Mouse (Mus musculus): ENCODE results near the gene Serpina3n.
"Not testable (repeated sequence)": the region's sequence is repeated elsewhere in the genome, so short reads cannot be mapped to it uniquely, and the experiment has no call there.

Gene Serpina3n

GRCm38 (mm10) chr12:104406454-104406885 lies at the start of gene Serpina3n:
Gene Serpina3n, plus strand, starts transcription at chr12:104406729.
- DNase-seq (ENCODE audit: low spot score in 2 of 2): no peak

- DNase-seq (ENCODE audit: low spot score in 2 of 2): no peak
These were observed 36.5 kb upstream of the Serpina3n start for GRCm38 (mm10) chr12:104369986-104370385.

- not testable (repeated sequence) for DNase-seq (ENCODE audit: low spot score in 2 of 2)
These were observed 29.4 kb upstream of the Serpina3n start for GRCm38 (mm10) chr12:104377179-104377578.

DNA sequence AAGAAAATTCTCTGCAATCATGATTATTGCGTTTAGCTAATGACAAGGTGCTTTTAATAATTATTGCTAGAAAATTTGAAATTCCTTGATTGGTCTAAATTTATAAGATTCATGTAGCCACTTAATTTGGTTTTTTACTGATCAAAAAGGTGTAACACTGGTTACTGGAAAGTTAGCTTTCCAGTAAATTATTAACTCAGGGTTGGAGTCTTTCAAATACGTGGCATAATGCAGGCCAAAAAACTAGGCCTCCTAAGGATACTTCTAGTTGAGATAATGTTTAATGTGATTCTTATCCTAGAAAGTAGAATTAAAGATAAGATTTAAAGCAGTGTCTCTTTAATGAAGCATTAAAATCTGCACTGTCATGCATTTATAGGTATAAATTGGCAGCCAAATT lies 28.2 kb upstream of the Serpina3n start:
- not testable (repeated sequence) for DNase-seq (ENCODE audit: low spot score in 2 of 2)

GRCm38 (mm10) chr12:104378815-104379214 lies 27.7 kb upstream of the Serpina3n start:
- DNase-seq (ENCODE audit: low spot score in 2 of 2): not testable (repeated sequence)

GRCm38 (mm10) chr12:104379856-104380255 lies 26.7 kb upstream of the Serpina3n start:
- DNase-seq (ENCODE audit: low spot score in 2 of 2): no peak

DNA sequence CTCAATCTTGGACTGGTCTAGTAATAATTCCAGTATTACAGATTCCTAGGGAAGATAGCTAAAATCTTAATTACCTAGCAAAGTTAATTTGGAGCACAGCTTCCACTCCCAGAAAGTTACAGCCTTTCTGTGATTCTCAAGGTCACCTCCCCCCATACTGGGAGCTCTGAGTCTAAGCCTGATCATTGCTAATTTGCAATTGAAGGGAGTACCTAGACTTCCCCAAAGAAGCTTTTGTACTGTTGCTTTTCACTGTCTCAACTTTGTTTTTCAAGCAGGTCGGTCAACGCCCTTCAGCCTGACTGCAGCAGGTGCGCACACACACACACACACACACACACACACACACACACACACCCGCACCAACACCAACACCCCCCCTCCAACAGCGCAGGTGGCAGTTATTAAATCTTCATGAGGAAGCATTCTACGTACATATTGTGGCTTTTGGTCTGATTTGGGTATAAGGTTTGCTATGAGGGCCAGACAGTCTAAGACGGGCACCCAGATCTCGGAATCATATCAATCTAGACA lies 25.4 kb upstream of the Serpina3n start:
- not testable (repeated sequence) for DNase-seq (ENCODE audit: low spot score in 2 of 2)

DNA sequence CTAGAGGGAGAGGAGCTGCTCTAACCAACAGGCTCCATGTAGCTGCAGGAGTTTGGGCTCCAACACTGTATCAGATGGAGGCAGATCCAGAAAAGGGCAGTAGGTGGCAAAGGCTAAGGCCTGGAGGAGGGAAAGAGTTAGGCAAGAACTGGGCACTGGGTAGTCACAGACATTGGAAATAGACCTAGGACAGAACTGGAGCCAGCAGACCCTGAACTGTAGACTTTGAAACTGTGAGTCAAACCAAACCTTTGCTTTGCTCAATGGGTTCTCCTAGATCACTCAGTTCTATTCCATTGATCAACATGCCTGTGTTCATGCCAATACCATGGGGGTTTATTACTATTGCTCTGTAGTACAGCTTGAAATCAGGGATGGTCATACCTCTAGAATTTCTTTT lies 20.5 kb upstream of the Serpina3n start:
- not testable (repeated sequence) for DNase-seq (ENCODE audit: low spot score in 2 of 2)

DNA sequence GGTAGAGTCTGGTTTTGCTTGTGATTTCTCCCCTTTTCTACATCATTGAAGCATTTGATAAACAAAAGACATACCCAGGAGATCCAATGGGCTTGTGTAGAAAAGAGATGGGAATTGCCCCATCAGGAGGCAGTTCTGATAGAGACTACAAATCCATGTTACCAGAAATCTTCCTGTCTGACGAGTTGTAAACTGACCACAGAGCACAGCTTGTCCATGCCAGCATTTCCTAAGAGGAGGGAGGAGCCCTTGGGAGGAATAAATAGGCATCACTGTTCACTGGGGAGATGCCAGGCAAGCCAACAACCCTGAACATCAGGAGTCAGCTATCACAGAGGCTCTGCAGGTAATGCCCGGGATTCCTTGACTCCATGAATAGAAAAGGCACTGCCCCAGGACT lies 19.7 kb upstream of the Serpina3n start:
- DNase-seq (ENCODE audit: low spot score in 2 of 2): not testable (repeated sequence)

GRCm38 (mm10) chr12:104388477-104388876 lies 18.1 kb upstream of the Serpina3n start:
- no peak for DNase-seq (ENCODE audit: low spot score in 2 of 2)

- DNase-seq (ENCODE audit: low spot score in 2 of 2): not testable (repeated sequence)
These were observed 15.5 kb upstream of the Serpina3n start for GRCm38 (mm10) chr12:104391057-104391456.

DNA sequence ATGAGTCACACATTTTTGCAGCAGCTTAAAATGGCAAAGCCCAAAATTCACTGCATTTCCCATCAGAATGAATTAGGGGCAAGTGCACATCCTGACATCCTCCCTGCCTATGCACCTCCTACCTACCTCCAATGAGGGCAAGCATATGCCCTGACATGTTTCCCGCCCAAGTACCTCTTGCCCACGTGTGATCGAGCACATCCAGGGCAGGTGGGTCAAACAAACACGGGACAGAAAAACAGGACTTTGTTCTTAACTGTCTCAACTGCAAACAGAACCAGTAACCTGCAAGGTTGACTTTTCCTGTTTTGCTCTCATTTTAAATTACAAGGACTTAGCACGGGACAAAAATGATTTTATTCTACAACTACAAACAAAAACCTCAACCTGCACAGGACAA lies 2.6 kb upstream of the Serpina3n start:
- DNase-seq (ENCODE audit: low spot score in 2 of 2): no peak

- DNase-seq (ENCODE audit: low spot score in 2 of 2): no peak
These were observed 6.0 kb downstream of the Serpina3n start for GRCm38 (mm10) chr12:104412507-104412906.

GRCm38 (mm10) chr12:104414576-104414975 lies 8.0 kb downstream of the Serpina3n start:
- DNase-seq (ENCODE audit: low spot score in 2 of 2): no peak

DNA sequence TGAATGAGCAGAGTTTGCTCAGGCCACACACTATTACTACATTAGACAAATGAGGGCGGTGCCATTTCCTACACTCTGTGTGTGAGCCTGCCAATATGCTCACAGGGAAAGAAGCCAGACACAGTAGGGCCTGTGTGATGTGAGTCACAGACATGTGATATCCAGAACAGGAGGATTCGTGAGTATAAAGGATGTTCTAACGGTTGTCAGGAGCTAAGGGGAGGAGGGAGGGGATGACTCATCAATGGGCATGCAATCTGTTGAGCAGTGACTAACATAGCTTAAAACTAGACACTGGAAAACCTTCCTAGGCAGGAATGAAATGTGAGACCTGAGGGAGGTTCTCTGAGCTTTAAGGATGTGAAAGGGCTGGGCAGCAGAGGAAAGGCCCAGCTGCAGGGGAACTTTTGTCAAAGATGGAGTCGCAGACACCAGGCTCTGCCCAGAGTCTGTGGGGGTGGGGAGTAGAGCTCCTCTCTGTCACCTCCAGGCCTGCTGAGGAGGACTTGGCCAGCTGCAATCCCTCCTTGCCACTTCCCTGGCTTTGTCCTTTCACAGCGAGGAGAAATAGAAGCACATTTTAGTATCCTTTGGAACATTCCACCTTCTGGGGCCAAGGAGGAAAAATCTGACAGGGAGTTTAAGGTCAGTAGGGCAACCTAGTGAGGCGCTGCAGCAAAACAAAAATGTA lies 9.2 kb downstream of the Serpina3n start:
- DNase-seq (ENCODE audit: low spot score in 2 of 2): peak in 1 of 2 experiments; percentile 18

DNA sequence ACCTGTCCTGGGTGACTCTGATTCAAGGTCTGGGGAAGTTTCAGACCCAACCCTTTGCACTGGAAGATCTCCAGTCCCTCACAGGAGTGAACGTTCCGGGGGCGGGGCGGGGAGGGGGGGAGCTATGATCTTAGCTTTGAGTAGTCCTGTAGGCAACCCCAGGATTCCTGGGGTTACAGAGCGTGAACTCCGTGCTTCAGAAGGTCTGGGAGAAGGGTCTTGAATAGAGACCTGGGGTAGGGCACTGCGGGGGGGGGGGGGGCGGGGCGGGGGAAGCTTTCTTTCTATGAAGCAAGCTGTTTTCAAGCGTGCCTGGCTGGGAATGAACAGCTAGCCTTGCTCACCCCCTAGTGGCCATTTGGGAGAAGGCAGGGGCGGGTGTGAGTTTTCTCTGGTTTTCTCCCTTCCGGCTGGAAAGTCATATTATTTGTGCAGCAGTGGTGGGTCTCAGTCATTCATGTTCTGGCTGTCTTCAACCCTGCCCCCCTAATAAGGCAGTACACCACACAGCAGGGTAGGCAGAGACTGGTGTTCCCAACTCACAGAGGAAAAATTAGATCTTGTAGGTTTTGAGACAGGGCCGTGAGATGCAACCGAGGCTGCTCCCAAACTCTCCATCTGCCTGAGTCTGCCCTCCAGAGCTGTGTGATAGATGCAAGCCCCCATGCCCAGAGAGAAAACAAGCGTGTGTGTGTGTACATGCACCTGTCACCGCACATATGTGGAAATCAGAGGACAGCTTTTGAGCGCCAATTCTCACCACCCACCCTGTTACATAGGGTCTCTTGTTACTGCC lies 12.0 kb downstream of the Serpina3n start:
- peak; percentile 83 to 84 for DNase-seq (ENCODE audit: low spot score in 2 of 2)

DNA sequence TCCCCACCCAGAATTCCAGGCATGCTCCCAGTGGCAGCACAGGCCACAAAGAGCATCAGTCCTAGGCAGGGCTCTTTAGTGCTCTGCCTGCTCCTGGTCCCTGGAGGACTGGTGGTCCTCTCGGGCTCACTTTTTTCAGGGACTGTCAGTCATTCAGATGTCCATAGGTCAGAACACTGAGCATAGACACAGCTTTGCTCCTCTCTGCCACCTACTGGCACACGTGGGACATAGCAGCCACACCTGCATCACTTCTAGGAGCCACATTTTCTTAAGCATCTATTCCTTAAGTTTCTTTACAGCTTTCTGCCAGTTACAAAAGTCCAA lies 12.6 kb downstream of the Serpina3n start:
- DNase-seq (ENCODE audit: low spot score in 2 of 2): no peak

GRCm38 (mm10) chr12:104422615-104423392 lies 16.3 kb downstream of the Serpina3n start:
- DNase-seq (ENCODE audit: low spot score in 2 of 2): no peak

- DNase-seq (ENCODE audit: low spot score in 2 of 2): no peak
These were observed 19.1 kb downstream of the Serpina3n start for GRCm38 (mm10) chr12:104425591-104425990.

DNA sequence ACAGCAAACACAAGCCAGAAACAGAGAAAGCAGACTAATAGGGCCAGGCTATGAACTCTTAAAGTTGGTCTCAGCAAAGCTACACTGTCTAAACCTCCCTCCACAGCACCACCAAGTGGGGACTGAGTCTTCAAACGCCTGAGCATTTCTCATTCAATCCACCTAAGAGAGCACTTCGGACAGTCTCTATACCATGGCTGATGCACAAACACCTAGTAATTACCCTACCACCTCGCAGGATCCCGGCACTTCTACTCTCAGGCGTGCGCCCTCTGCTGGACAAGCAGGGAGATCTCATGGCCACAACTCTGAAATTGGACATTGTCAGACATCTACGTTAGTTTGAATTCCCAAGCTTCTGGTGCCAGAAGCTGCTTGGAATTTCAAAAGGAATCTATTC lies 20.4 kb downstream of the Serpina3n start:
- no peak for DNase-seq (ENCODE audit: low spot score in 2 of 2)

- no peak for DNase-seq (ENCODE audit: low spot score in 2 of 2)
These were observed 24.8 kb downstream of the Serpina3n start for GRCm38 (mm10) chr12:104431359-104431758.

GRCm38 (mm10) chr12:104433214-104433613 lies 26.7 kb downstream of the Serpina3n start:
- DNase-seq (ENCODE audit: low spot score in 2 of 2): no peak
